Mouse (Mus musculus) intestine, postnatal 0 days (tissue): ENCODE results near the gene Nup214. TPM values are rescaled to one million over a fixed set of nuclear protein-coding genes. Genes with fewer than 3 reads are reported as not detected.

Experiments used
- ATAC-seq: fragments of 200-750 bp; cut with Nextera tagmentation; 2 replicates; pipeline ENCODE4 v1.8.0; 2017; ENCODE audit warnings: mild to moderate bottlenecking, moderate TSS enrichment, moderate library complexity
- H3K27ac ChIP-seq: fragments of 300-500 bp; sonication (generic); 2 replicates; pipeline ENCODE4 v1.5.1; 2014; ENCODE audit warnings: mild to moderate bottlenecking, low read depth, low read length, moderate library complexity
- H3K27me3 ChIP-seq: fragments of 300-500 bp; sonication (generic); replicated peaks from 2 replicates; pipeline ENCODE4 v1.6.1; 2014; ENCODE audit warnings: low read length, mixed read lengths; ENCODE audit not compliant: control insufficient read depth, insufficient read depth
- H3K36me3 ChIP-seq: fragments of 300-500 bp; sonication (generic); 2 replicates; pipeline ENCODE4 v1.6.1; 2014; ENCODE audit warnings: mild to moderate bottlenecking, moderate library complexity; ENCODE audit not compliant: control insufficient read depth, insufficient read depth
- H3K4me1 ChIP-seq: fragments of 300-500 bp; sonication (generic); replicated peaks from 2 replicates; pipeline ENCODE4 v1.6.1; 2014; ENCODE audit warnings: antibody characterized with exemption, low read length, mixed read lengths; ENCODE audit not compliant: control insufficient read depth, insufficient read depth
- H3K4me2 ChIP-seq: fragments of 300-500 bp; sonication (generic); replicated peaks from 2 replicates; pipeline ENCODE4 v1.6.1; 2014; ENCODE audit warnings: low read depth, mild to moderate bottlenecking, moderate library complexity
- H3K4me3 ChIP-seq: fragments of 300-500 bp; sonication (generic); 2 replicates; pipeline ENCODE4 v1.5.1; 2014; ENCODE audit warnings: low read depth, low read length
- H3K9ac ChIP-seq: fragments of 300-500 bp; sonication (generic); 2 replicates; pipeline ENCODE4 v1.6.1; 2014; ENCODE audit warnings: mild to moderate bottlenecking, low read depth, low read length
- H3K9me3 ChIP-seq: fragments of 300-500 bp; sonication (generic); 2 replicates; pipeline ENCODE4 v1.6.1; 2016; ENCODE audit warnings: mixed run types; ENCODE audit not compliant: control insufficient read depth
- CTCF ChIP-seq: sonication (generic); IDR thresholded peaks from 2 replicates; pipeline ENCODE4 v1.5.1; 2016; ENCODE audit warnings: low read depth, mild to moderate bottlenecking, control low read depth, antibody characterized with exemption, moderate library complexity
- WGBS: fragments of 180-500 bp; shearing (Covaris S2); extraction: QIAGEN DNeasy Blood & Tissue Kit; methylation state at CpG from one replicate; pipeline ENCODE4 v1.1.7; 2014; 5-methylcytosine and 5-hydroxymethylcytosine counted together
- polyA plus RNA-seq: library from polyadenylated mRNA; unstranded; fragments of >200 nt; fragmentation: Nextera tagmentation; extraction: Ambion mirVana; gene quantifications from 2 replicates; pipeline ENCODE4 v1.2.1, GENCODE M21; 2015

Gene Nup214
- polyA plus RNA-seq, 1 experiment from 2014 or later, result 31.3 TPM

GRCm38 (mm10) chr2:32066005-32066404 is 91.8 kb downstream of the Nup214 start:
- no peak for ATAC-seq
- Histone ChIP-seq H3K4me1 (no peaks in the 10 kb centered on the region), H3K27me3 (no peaks in the 10 kb centered on the region), H3K27ac (no peak overlapping the region), H3K36me3 (no peaks in the 10 kb centered on the region; the same call in 1 of the 2 replicates), H3K9me3 (no peaks in the 10 kb centered on the region), H3K9ac (no peak overlapping the region), H3K4me3 (no peak overlapping the region), H3K4me2 (no peak overlapping the region)
- peak; percentile 38 for TF ChIP-seq CTCF
- 81% methylated on average over 4 of the region's 4 CpGs for WGBS

- no peak for ATAC-seq
- Histone ChIP-seq H3K4me3 (no peak overlapping the region), H3K27me3 (no peaks in the 10 kb centered on the region), H3K4me1 (no peaks in the 10 kb centered on the region), H3K9ac (no peak overlapping the region), H3K27ac (no peak overlapping the region), H3K9me3 (no peaks in the 10 kb centered on the region), H3K36me3 (no peaks in the 10 kb centered on the region; the same call in 1 of the 2 replicates), H3K4me2 (no peak overlapping the region)
- WGBS, result 50% methylated on average over 31 of the region's 31 CpGs
- TF ChIP-seq CTCF, result peak; percentile 27; the same call in 1 of the 2 replicates
Observed at GRCm38 (mm10) chr2:32068811-32069607, 94.8 kb downstream of the Nup214 start.

GRCm38 (mm10) chr2:32070747-32071146 is 96.5 kb downstream of the Nup214 start:
- 93% methylated on average over 10 of the region's 10 CpGs for WGBS

GRCm38 (mm10) chr2:32074404-32074803 is 100.2 kb downstream of the Nup214 start:
- Histone ChIP-seq H3K36me3 (no peaks in the 10 kb centered on the region; the same call in 1 of the 2 replicates), H3K4me2 (no peak overlapping the region; the same call in 1 of the 2 replicates), H3K4me1 (no peaks in the 10 kb centered on the region; the same call in 1 of the 2 replicates), H3K9me3 (no peaks in the 10 kb centered on the region), H3K4me3 (no peak overlapping the region), H3K9ac (no peak overlapping the region), H3K27me3 (no peaks in the 10 kb centered on the region), H3K27ac (no peak overlapping the region; the same call in 1 of the 2 replicates)
- WGBS, result 32% methylated on average over 8 of the region's 8 CpGs
- ATAC-seq, result peak; percentile 56
- no peak for TF ChIP-seq CTCF

More at GRCm38 (mm10) chr2:32070747-32071146, 96.5 kb downstream of the Nup214 start:
- H3K27me3 ChIP-seq, result no peaks in the 10 kb centered on the region
- H3K36me3 ChIP-seq, result no peaks in the 10 kb centered on the region; the same call in 1 of the 2 replicates
- no peak overlapping the region for H3K9ac ChIP-seq
- no peak for ATAC-seq
- H3K27ac ChIP-seq, result no peak overlapping the region
- H3K4me1 ChIP-seq, result no peaks in the 10 kb centered on the region
- no peak for TF ChIP-seq CTCF
- H3K4me2 ChIP-seq, result no peak overlapping the region
- no peak overlapping the region for H3K4me3 ChIP-seq
- H3K9me3 ChIP-seq, result no peaks in the 10 kb centered on the region

GRCm38 (mm10) chr2:32075368-32075767 is 101.1 kb downstream of the Nup214 start:
- no peak for TF ChIP-seq CTCF
- Histone ChIP-seq H3K9me3 (no peaks in the 10 kb centered on the region), H3K36me3 (no peaks in the 10 kb centered on the region; the same call in 1 of the 2 replicates), H3K27ac (no peak overlapping the region; the same call in 1 of the 2 replicates), H3K4me3 (no peak overlapping the region), H3K27me3 (no peaks in the 10 kb centered on the region), H3K4me1 (no peaks in the 10 kb centered on the region; the same call in 1 of the 2 replicates), H3K4me2 (no peak overlapping the region), H3K9ac (no peak overlapping the region)
- WGBS, result 65% methylated on average over 7 of the region's 7 CpGs
- no peak for ATAC-seq

- Histone ChIP-seq H3K9ac (no peak overlapping the region), H3K4me2 (no peak overlapping the region), H3K27me3 (no peaks in the 10 kb centered on the region), H3K27ac (no peak overlapping the region; the same call in 1 of the 2 replicates), H3K4me1 (no peaks in the 10 kb centered on the region; the same call in 1 of the 2 replicates), H3K36me3 (no peaks in the 10 kb centered on the region), H3K4me3 (no peak overlapping the region), H3K9me3 (no peaks in the 10 kb centered on the region)
- ATAC-seq, result no peak
- 74% methylated on average over 10 of the region's 10 CpGs for WGBS
- TF ChIP-seq CTCF, result no peak
Observed at GRCm38 (mm10) chr2:32077744-32078143, 103.5 kb downstream of the Nup214 start.
